Mouse (Mus musculus) liver, adult 2 months (tissue): ENCODE measurements around the gene Cldn15. TPM values are rescaled to one million over a fixed set of nuclear protein-coding genes. Genes with fewer than 3 reads are reported as not detected.
A peak's percentile ranks its signal among the peaks of the same experiment; 100 is the strongest.
"Not testable (repeated sequence)": the region's sequence is repeated elsewhere in the genome, so short reads cannot be mapped to it uniquely, and the experiment has no call there.

Source experiments
- DNase-seq: peaks from one replicate; pipeline ENCODE4 v3.0.0-alpha.2; 2011; ENCODE audit warnings: low read depth, low spot score; ENCODE audit errors: extremely low read depth
- H3K27ac ChIP-seq: fragments of 200-500 bp; replicated peaks from 2 replicates; pipeline ENCODE4 v1.5.1; 2012; ENCODE audit warnings: low read depth, mild to moderate bottlenecking, control low read depth, inconsistent platforms, low read length; ENCODE audit not compliant: insufficient read depth
- H3K27me3 ChIP-seq: fragments of 200-500 bp; 2 replicates; pipeline ENCODE4 v1.6.1; 2012; ENCODE audit warnings: mild to moderate bottlenecking, moderate library complexity, low read length, inconsistent platforms; ENCODE audit not compliant: control insufficient read depth, insufficient read depth
- H3K36me3 ChIP-seq: fragments of 200-500 bp; 2 replicates; pipeline ENCODE4 v1.6.1; 2012; ENCODE audit warnings: low read length, inconsistent platforms; ENCODE audit not compliant: control insufficient read depth, insufficient read depth
- H3K4me1 ChIP-seq: fragments of 200-500 bp; 2 replicates; pipeline ENCODE4 v1.6.1; 2011; ENCODE audit warnings: low read length; ENCODE audit not compliant: control insufficient read depth, insufficient read depth
- H3K4me3 ChIP-seq: fragments of 200-500 bp; 2 replicates; pipeline ENCODE4 v1.5.1; 2011; ENCODE audit warnings: low read depth, mild to moderate bottlenecking, control low read depth, low read length, moderate library complexity; ENCODE audit not compliant: insufficient read depth
- H3K79me2 ChIP-seq: fragments of 200-500 bp; 2 replicates; pipeline ENCODE4 v1.6.1; 2012; ENCODE audit warnings: inconsistent platforms, mild to moderate bottlenecking, low read length, moderate library complexity; ENCODE audit not compliant: control insufficient read depth, insufficient read depth
- H3K9ac ChIP-seq: fragments of 200-500 bp; 2 replicates; pipeline ENCODE4 v1.6.1; 2012; ENCODE audit warnings: low read depth, mild to moderate bottlenecking, control low read depth, inconsistent platforms, low read length
- CTCF ChIP-seq: fragments of 200-500 bp; IDR thresholded peaks from 2 replicates; pipeline ENCODE4 v1.5.1; 2011; ENCODE audit warnings: low read depth, low read length, control low read depth
- POLR2A ChIP-seq: fragments of 200-500 bp; IDR thresholded peaks from 2 replicates; pipeline ENCODE4 v1.6.1; 2011; ENCODE audit warnings: low read length, control low read depth; ENCODE audit not compliant: insufficient read depth; ENCODE audit errors: extremely low read depth
- WGBS: fragments of 180-500 bp; shearing (Covaris S2); methylation state at CpG from one replicate; pipeline ENCODE4 v1.1.7; 2018; 5-methylcytosine and 5-hydroxymethylcytosine counted together
- polyA plus RNA-seq: library from polyadenylated mRNA; depleted of rRNA; stranded (reverse); fragments of >200 nt; gene quantifications from 2 replicates; pipeline ENCODE4 v1.2.3, GENCODE M21; 2012
- total RNA-seq: library from RNA; depleted of rRNA; stranded (reverse); fragments of >200 nt; gene quantifications from 2 replicates; pipeline ENCODE4 v1.2.3, GENCODE M21; 2014

Gene Cldn15
- total and polyA plus RNA-seq, 2 experiments = 0.46 to 0.81 TPM

DNA sequence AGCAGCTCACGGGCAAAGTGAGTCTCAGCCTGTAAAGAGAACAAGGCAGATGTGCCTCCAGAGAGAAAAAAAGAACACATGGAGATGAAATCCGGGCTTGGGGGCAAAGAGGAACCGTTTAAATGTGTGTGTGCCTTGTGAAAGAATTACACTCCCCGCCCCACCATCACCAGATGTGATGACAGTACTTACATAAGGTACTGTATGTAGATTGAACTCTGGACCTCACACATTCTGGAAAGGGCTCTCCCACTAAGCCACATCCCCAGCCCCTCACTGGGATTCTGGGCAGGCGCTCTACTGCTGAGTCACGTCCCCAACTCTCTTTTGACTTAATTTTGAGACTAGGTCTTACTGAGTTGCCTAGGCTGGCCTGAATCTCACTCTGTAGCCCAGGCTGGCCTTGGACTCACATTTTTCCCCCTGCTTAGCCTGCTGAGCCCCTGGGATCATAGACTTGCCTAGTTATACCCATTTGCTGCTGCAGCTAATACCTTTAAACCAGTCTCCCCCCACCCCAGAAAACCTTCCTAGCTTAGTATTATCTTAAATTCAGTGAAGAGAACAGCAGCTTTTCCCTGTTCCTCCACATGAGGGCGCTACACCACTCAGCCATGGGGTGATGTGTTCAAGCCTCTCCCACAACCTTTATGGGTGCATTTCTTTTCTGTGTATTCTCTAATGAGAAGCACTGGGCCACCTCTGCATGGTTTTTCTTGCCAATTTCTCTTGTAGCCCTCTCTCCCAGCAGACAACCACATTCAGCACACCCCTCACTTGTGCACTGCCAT, 30.3 kb upstream of the Cldn15 start:
- 60% methylated on average over 7 of the region's 7 CpGs for WGBS
- H3K9ac ChIP-seq = no peak overlapping the region
- H3K4me3 ChIP-seq = no peak overlapping the region
- no peaks in the 10 kb centered on the region for H3K4me1 ChIP-seq
- H3K27ac ChIP-seq = no peak overlapping the region
- no peaks in the 10 kb centered on the region for H3K79me2 ChIP-seq
- H3K36me3 ChIP-seq = no peaks in the 10 kb centered on the region
- DNase-seq = no peak
- H3K27me3 ChIP-seq = no peaks in the 10 kb centered on the region
- TF ChIP-seq CTCF (peak; percentile 53; the same call in 1 of the 2 replicates), POLR2A (no peak)

- Histone ChIP-seq H3K4me1 (no peaks in the 10 kb centered on the region), H3K9ac (no peak overlapping the region), H3K4me3 (no peak overlapping the region), H3K79me2 (no peaks in the 10 kb centered on the region), H3K27me3 (no peaks in the 10 kb centered on the region), H3K36me3 (no peaks in the 10 kb centered on the region), H3K27ac (no peak overlapping the region)
- DNase-seq = no peak
- TF ChIP-seq POLR2A = no peak
- no peak for TF ChIP-seq CTCF
- 73% methylated on average over 6 of the region's 6 CpGs for WGBS
Measured at GRCm38 (mm10) chr5:136936750-136937149, 29.7 kb upstream of the Cldn15 start.

DNA sequence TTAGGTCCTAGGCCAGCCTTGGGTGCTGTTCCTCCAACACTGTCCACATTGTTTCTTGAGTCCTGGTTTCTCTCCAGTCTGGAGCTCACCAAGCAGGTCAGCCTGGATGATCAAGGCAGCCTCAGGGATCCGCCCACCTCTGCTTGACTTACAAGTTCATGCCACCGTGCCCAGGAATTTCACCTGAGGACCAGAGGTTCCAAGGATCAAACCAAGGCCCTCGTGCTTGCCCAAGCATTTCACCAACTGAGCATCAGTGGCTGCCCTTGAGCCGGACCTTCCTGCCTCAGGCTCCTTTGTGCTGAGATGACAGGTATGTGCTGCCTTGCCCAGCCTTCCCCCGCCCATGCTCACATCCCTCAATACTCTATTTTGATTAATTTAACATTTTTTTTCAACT, 28.8 kb upstream of the Cldn15 start:
- H3K4me3 ChIP-seq = no peak overlapping the region
- TF ChIP-seq POLR2A (no peak), CTCF (no peak)
- 88% methylated on average over 5 of the region's 5 CpGs for WGBS
- no peaks in the 10 kb centered on the region for H3K36me3 ChIP-seq
- no peaks in the 10 kb centered on the region for H3K4me1 ChIP-seq
- no peak overlapping the region for H3K9ac ChIP-seq
- DNase-seq = no peak
- H3K27ac ChIP-seq = no peak overlapping the region
- H3K79me2 ChIP-seq = no peaks in the 10 kb centered on the region
- H3K27me3 ChIP-seq = no peaks in the 10 kb centered on the region

DNA sequence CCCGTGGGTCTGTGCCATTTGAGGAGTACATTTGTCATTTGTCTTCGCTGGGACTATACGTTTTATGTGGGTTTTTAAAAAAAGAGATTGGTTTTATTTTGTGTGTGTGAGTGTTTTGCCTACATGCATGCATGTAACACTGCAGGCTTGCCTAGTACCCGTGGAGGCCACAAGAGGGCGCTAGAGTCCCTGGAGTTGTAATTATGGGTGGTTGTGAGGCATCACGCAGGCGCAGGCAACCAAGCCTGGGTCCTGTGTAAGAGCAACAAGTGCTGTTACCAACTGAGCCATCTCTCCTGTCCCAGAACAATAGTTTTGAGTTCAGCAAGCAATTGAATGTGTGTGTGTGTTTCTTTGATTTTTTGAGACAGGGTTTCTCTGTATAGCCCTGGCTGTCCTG, 27.1 kb upstream of the Cldn15 start:
- Histone ChIP-seq H3K4me1 (no peaks in the 10 kb centered on the region), H3K9ac (no peak overlapping the region), H3K27ac (no peak overlapping the region), H3K79me2 (no peaks in the 10 kb centered on the region), H3K27me3 (no peaks in the 10 kb centered on the region), H3K36me3 (no peaks in the 10 kb centered on the region), H3K4me3 (no peak overlapping the region)
- WGBS = 71% methylated on average over 7 of the region's 7 CpGs
- no peak for DNase-seq
- TF ChIP-seq CTCF (peak; percentile 65), POLR2A (no peak)

DNA sequence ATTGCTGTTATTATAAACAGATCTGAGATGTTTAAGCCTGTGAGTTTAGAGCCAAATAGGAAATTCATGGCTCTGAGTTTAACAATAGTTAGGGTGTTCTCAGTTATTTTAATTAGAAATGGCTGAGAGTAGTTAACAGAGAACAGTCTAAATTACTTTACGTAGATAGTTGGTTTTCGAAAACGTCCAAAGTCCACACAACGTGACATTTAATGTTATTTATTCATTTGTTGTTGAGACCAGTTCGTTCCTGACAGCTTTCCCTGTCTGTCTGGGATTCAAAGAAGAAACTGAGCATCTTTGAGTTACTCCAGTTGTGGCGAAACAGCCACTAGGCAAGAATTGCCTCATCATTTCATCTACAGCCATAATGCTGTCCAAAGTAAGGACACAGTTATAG, 26.4 kb upstream of the Cldn15 start:
- H3K4me3 ChIP-seq, H3K79me2 ChIP-seq, H3K4me1 ChIP-seq, H3K9ac ChIP-seq, H3K27ac ChIP-seq, H3K27me3 ChIP-seq, H3K36me3 ChIP-seq, DNase-seq: not testable (repeated sequence)
- 83% methylated on average over 6 of the region's 6 CpGs for WGBS

GRCm38 (mm10) chr5:136940845-136941560, 25.4 kb upstream of the Cldn15 start:
- no peak for TF ChIP-seq POLR2A
- TF ChIP-seq CTCF = no peak
- no peaks in the 10 kb centered on the region for H3K27me3 ChIP-seq
- 90% methylated on average over 12 of the region's 12 CpGs for WGBS
- no peak overlapping the region for H3K9ac ChIP-seq
- H3K4me1 ChIP-seq = no peaks in the 10 kb centered on the region
- H3K27ac ChIP-seq = no peak overlapping the region
- no peak overlapping the region for H3K4me3 ChIP-seq
- no peak for DNase-seq
- H3K79me2 ChIP-seq = no peaks in the 10 kb centered on the region
- no peaks in the 10 kb centered on the region for H3K36me3 ChIP-seq
